Mouse (Mus musculus) macrophage (primary cell): Measurements from ENCODE around the gene Rnf41. TPM values are rescaled to one million over a fixed set of nuclear protein-coding genes. Genes with fewer than 3 reads are reported as not detected.

Experiments
- H3K27ac ChIP-seq: fragments of 350-480 bp; formaldehyde crosslinking; 2 replicates; pipeline ENCODE4 v1.9.0; 2021
- H3K36me3 ChIP-seq: fragments of 350-480 bp; formaldehyde crosslinking; 2 replicates; pipeline ENCODE4 v1.9.0; 2021; ENCODE audit errors: inconsistent target
- H3K4me3 ChIP-seq: fragments of 350-480 bp; formaldehyde crosslinking; 2 replicates; pipeline ENCODE4 v1.9.0; 2021; ENCODE audit errors: inconsistent target
- H3K79me2 ChIP-seq: fragments of 350-480 bp; formaldehyde crosslinking; 2 replicates; pipeline ENCODE4 v1.9.0; 2021; ENCODE audit errors: inconsistent target
- WGBS: methylation state at CpG from one replicate; pipeline ENCODE4 v1.1.7; 2026; ENCODE audit warnings: inconsistent platforms; ENCODE audit not compliant: missing documents; 5-methylcytosine and 5-hydroxymethylcytosine counted together
- polyA plus RNA-seq: library from polyadenylated mRNA; stranded (reverse); fragments of 250-400 nt; gene quantifications from 3 replicates; pipeline ENCODE4 v1.2.4, GENCODE M21; 2018; ENCODE audit warnings: inconsistent platforms

Rnf41 gene
- polyA plus RNA-seq, 1 experiment from 2014 or later: 26.5 TPM

DNA sequence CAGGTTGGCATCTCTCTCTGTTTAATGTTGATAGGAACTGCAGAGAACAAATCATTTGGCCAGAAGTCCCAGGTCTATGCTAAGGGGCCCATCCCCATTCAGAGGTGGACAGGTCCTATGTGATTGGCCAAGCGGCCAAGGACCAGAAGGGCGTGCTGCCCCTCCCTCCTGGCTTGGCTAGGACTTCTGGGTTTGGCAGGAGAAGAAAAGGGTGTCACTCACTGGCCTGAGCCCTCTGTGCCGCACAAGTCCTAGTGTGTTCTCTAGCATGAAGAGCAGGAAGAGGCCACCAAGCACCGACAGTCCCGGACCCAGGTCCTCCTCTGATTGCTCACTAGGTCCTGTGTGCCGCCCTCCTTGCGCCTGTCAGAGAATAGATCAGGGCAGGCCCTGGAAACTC is 14.0 kb upstream of the Rnf41 start:
- peaks cover 22% of the 10 kb centered on the region for H3K36me3 ChIP-seq
- H3K79me2 ChIP-seq: no peaks in the 10 kb centered on the region
- WGBS: 89% methylated on average over 7 of the region's 7 CpGs
- no peak overlapping the region for H3K27ac ChIP-seq
- H3K4me3 ChIP-seq: no peak overlapping the region

- H3K4me3 ChIP-seq: no peak overlapping the region
- WGBS: 87% methylated on average over 5 of the region's 5 CpGs
- H3K27ac ChIP-seq: no peak overlapping the region
- H3K79me2 ChIP-seq: no peaks in the 10 kb centered on the region
- no peaks in the 10 kb centered on the region for H3K36me3 ChIP-seq
These were observed 11.1 kb upstream of the Rnf41 start for GRCm38 (mm10) chr10:128400338-128400737.

DNA sequence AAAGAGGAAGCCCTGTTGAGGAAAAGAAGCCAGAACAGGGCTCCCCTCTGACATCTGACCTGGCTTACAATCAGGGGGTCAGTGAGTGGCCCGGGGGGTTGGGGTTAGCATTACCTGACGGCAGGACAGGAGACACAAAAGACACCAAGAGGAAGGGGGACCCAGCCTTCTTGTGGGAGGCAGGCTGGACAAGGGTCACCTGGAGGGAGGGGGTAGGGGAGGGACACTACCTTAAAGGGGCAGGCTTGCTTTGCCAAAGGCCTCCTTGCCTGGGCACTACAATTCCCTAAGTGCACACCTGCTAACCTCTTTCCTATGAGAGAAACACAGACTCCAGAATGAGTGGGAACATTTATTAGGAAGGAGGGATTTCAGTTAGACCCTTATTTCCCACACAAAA is 10.4 kb upstream of the Rnf41 start, which contains the start of gene Slc39a5:
Gene Slc39a5, minus strand, starts transcription at position 174 of the 400 bp plus-strand sequence.
- no peak within 1 kb of the TSS for H3K4me3 ChIP-seq
- 81% methylated on average over 2 of the region's 2 CpGs for WGBS
- no peaks in the 10 kb centered on the region for H3K79me2 ChIP-seq

GRCm38 (mm10) chr10:128401638-128402037 is 9.8 kb upstream of the Rnf41 start:
- Histone ChIP-seq H3K4me3 (no peak overlapping the region), H3K36me3 (peaks cover 6% of the 10 kb centered on the region; the same call in 1 of the 2 replicates), H3K79me2 (no peaks in the 10 kb centered on the region), H3K27ac (no peak overlapping the region)
- WGBS: 81% methylated on average over 9 of the region's 9 CpGs

More for the DNA sequence above, 10.4 kb upstream of the Rnf41 start, which contains the start of gene Slc39a5:
- Histone ChIP-seq H3K27ac (no peak within 1 kb of the TSS), H3K36me3 (peaks cover 3% of the 10 kb centered on the region; the same call in 1 of the 2 replicates)

GRCm38 (mm10) chr10:128403931-128404330 is 7.5 kb upstream of the Rnf41 start:
- Histone ChIP-seq H3K4me3 (no peak overlapping the region), H3K36me3 (peaks cover 6% of the 10 kb centered on the region; the same call in 1 of the 2 replicates), H3K27ac (no peak overlapping the region), H3K79me2 (no peaks in the 10 kb centered on the region)
- WGBS: 97% methylated on average over 7 of the region's 7 CpGs

GRCm38 (mm10) chr10:128408591-128409535 is 2.6 kb upstream of the Rnf41 start:
- peaks cover 24% of the 10 kb centered on the region for H3K79me2 ChIP-seq
- peak overlapping the region; percentile 55 for H3K27ac ChIP-seq
- H3K36me3 ChIP-seq: peaks cover 6% of the 10 kb centered on the region; the same call in 1 of the 2 replicates
- WGBS: 22% methylated on average over 35 of the region's 35 CpGs
- peak overlapping the region; percentile 90 for H3K4me3 ChIP-seq

- peaks cover 35% of the 10 kb centered on the region for H3K79me2 ChIP-seq
- H3K36me3 ChIP-seq: peaks cover 13% of the 10 kb centered on the region
- WGBS: 6% methylated on average over 33 of the region's 36 CpGs
- peak overlapping the region; percentile 94 for H3K27ac ChIP-seq
- H3K4me3 ChIP-seq: peak overlapping the region; percentile 99
These were observed 1.5 kb upstream of the Rnf41 start for GRCm38 (mm10) chr10:128409692-128410559.

- H3K4me3 ChIP-seq: peak overlapping the region; percentile 99
- peaks cover 41% of the 10 kb centered on the region for H3K79me2 ChIP-seq
- H3K27ac ChIP-seq: peak overlapping the region; percentile 94
- H3K36me3 ChIP-seq: peaks cover 18% of the 10 kb centered on the region
- 17% methylated on average over 4 of the region's 4 CpGs for WGBS
These were observed 954 bp upstream of the Rnf41 start for GRCm38 (mm10) chr10:128410560-128410845.

DNA sequence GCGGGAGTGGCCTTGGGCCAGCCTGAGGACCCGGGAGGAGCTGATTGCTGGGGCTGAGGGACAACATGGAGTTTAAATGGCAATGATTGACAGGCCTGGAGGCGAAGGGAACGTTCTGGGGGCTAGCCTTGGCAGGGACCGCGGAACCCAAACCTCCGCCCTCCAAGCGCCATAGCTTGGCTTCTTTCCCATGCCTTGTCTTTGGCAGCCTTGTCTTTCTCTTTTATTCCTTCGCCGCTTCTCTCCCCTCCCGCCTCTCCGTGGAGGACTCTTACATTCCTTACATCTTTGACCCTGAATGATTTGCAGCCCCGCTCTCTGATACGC is 561 bp downstream of the Rnf41 start:
- WGBS: 3% methylated on average over 13 of the region's 14 CpGs
- peaks cover 56% of the 10 kb centered on the region for H3K79me2 ChIP-seq
- H3K27ac ChIP-seq: peak overlapping the region; percentile 94
- H3K36me3 ChIP-seq: peaks cover 27% of the 10 kb centered on the region
- H3K4me3 ChIP-seq: peak overlapping the region; percentile 99

DNA sequence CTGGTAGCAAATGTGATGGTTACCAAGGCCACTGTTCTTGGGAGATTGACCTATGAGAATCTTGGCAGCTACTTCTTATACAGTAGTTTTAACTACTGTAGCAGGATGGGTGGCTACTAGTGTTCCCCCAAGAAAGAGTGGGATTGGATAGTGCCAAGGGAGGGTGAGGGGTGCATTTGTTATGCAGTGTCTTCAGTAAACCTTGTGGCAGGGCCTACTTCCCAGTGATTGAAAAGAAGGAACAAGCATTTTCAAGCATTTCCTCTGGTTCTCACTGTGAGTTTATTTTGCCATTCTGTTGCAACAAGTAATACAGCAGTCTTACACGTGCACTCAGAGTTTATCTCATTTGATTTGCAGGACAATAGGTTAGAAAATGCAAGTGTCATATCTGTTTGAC is 1.1 kb downstream of the Rnf41 start:
- H3K27ac ChIP-seq: peak overlapping the region; percentile 94
- H3K4me3 ChIP-seq: peak overlapping the region; percentile 99
- peaks cover 33% of the 10 kb centered on the region for H3K36me3 ChIP-seq
- peaks cover 61% of the 10 kb centered on the region for H3K79me2 ChIP-seq
- WGBS: 0% methylated on average over 1 of the region's 1 CpGs

DNA sequence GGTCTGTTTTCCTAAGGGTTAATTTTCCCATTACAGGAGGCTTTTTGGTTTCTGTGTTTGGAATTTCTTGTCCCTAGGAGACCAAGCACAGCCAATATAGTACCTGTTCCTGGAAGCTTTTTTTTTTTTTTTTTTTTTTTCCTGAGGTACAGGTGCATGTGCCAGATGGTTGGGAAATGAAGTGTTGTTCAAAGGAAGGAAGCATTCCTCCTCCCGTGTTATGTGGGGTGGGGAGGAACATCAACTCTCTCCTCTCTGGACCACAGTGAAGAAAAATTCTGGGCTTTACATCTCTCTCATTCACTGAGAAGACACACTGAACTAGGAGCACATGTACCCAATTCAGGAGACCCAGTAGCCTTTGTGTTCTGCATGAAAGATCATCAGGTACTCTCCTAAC is 1.6 kb downstream of the Rnf41 start:
- H3K36me3 ChIP-seq: peaks cover 35% of the 10 kb centered on the region
- peak overlapping the region; percentile 99 for H3K4me3 ChIP-seq
- WGBS: 0% methylated on average over 1 of the region's 1 CpGs
- H3K27ac ChIP-seq: peak overlapping the region; percentile 94
- peaks cover 66% of the 10 kb centered on the region for H3K79me2 ChIP-seq

DNA sequence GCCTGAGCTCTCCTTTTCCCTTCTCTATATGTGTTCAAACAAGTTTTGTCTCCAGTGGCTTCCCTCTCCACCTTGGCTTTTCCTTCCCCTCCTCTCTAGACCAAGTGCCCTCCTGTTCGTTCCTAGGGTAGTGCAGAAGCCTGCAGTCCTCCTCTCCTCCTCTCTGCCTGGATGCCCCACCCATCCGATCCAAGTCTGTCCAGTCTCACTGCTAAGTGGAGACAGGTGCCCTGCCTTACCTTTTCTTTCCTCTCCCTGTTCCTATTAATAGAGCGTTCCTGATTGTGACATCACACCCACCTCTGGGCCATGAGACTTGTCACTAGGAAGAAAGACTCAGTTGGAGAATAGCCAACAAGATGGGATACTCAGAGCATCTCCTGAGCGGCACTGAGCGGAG is 3.4 kb downstream of the Rnf41 start:
- peaks cover 39% of the 10 kb centered on the region for H3K36me3 ChIP-seq
- no peak overlapping the region for H3K4me3 ChIP-seq
- H3K27ac ChIP-seq: no peak overlapping the region
- WGBS: 93% methylated on average over 4 of the region's 5 CpGs
- peaks cover 84% of the 10 kb centered on the region for H3K79me2 ChIP-seq

DNA sequence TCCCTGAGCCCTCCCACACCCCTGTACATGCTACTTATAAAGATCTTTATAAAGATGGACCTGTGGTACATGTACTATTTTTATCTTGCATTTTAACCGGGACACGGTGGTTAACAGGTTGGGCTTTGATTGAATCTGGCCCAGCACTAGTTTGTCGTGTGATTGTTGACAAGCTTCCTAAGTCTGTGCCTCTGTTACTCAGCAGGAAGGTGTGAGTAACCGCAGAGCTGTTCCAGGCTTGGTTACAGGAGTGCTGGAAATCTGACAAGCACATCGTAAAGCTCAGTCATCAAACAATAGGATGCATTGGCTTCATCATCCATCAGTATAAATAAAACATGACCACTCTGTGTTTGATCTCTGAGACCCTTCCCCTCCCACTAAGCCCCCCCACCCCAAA is 11.0 kb downstream of the Rnf41 start:
- no peak overlapping the region for H3K27ac ChIP-seq
- peaks cover 100% of the 10 kb centered on the region for H3K79me2 ChIP-seq
- peaks cover 26% of the 10 kb centered on the region for H3K36me3 ChIP-seq
- no peak overlapping the region for H3K4me3 ChIP-seq
- 82% methylated on average over 5 of the region's 5 CpGs for WGBS

- peaks cover 34% of the 10 kb centered on the region for H3K36me3 ChIP-seq
- H3K4me3 ChIP-seq: no peak overlapping the region
- peaks cover 99% of the 10 kb centered on the region for H3K79me2 ChIP-seq
- H3K27ac ChIP-seq: no peak overlapping the region
- WGBS: 7% methylated on average over 5 of the region's 7 CpGs
These were observed 13.1 kb downstream of the Rnf41 start for GRCm38 (mm10) chr10:128424604-128425003.

GRCm38 (mm10) chr10:128425260-128425659 is 13.8 kb downstream of the Rnf41 start:
- H3K36me3 ChIP-seq: peaks cover 41% of the 10 kb centered on the region
- 90% methylated on average over 3 of the region's 3 CpGs for WGBS
- peaks cover 99% of the 10 kb centered on the region for H3K79me2 ChIP-seq
- H3K4me3 ChIP-seq: no peak overlapping the region
- H3K27ac ChIP-seq: no peak overlapping the region
